Mouse (Mus musculus): Measurements from ENCODE around the gene Btbd11. TPM values are rescaled to one million over a fixed set of nuclear protein-coding genes. Genes with fewer than 3 reads are reported as not detected.

Btbd11 gene
- polyA plus RNA-seq, 1 experiment, result 7.8 TPM

DNA sequence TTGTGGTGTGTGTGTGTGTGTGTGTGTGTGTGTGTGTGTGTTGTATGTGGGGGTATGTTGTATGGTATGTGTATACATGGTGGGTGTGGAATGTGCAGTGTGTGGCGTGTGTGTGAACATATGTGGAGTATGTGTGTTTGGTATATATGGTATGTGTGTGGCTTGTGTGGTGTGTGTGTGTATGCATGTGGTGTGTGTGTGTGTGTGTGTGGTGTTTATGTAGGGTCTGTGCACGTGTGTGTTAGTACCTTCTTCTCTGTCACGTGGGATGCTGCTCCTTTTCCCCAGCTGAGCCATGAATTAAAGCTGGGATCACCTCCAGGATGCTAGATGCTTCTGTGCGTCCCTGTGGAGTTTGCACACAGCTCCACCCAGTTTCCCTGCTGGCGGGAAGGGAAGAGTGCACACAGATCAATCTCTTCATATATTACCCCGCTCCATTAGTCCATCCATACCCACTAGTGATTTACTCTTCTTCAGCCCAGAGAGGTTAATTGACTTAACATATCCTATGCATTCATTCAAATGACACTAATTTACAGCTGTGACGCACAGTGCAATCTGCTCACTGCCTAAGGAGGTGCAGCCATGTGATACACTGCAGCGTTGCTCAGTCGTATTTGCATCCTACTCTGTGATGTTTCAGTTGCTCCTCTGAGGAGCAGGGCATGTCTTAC lies 23.7 kb upstream of the Btbd11 start:
- H3K27me3 ChIP-seq (ENCODE audit: control insufficient read depth, insufficient read depth, low read length), result no peaks in the 10 kb centered on the region
- 81% methylated on average over 9 of the region's 9 CpGs for WGBS
- no peak overlapping the region for H3K4me3 ChIP-seq (ENCODE audit: extremely low read depth, insufficient read depth, insufficient read length)
- no peak overlapping the region for H3K27ac ChIP-seq (ENCODE audit: insufficient read depth, low read length)
- no peaks in the 10 kb centered on the region for H3K4me1 ChIP-seq (ENCODE audit: control insufficient read depth, insufficient read depth, insufficient read length)
- no peaks in the 10 kb centered on the region for H3K36me3 ChIP-seq (ENCODE audit: control insufficient read depth, insufficient read depth, low read length)
- DNase-seq (ENCODE audit: low read depth in 1 of 2, low spot score in 2 of 2), result no peak
- TF ChIP-seq CTCF (IDR thresholded peaks at IDR 0.05; ENCODE audit: extremely low read depth, insufficient read depth, insufficient read length, insufficient replicate concordance), result no peak
- TF ChIP-seq POLR2A (IDR thresholded peaks at IDR 0.05; ENCODE audit: low read depth, low read length), result no peak

DNA sequence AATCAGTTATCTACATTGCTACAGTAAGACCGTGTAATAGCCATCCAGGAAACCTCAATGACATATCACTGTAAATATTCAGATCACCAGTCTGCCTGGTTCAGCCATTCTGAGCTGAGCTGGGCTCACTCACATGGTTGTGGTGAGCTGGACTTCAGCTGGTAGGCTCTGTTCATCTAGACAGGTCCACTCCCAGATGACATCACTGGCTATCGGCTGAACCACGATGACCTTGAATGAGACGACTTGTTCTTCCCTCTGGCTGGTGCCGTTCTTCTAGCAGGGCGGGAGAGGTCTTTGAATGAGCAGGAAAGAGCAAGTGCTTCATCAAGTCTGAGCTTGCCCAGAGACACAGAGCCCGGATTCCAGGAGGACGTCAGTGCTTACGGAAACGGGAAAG lies 19.7 kb upstream of the Btbd11 start:
- DNase-seq (ENCODE audit: low read depth in 1 of 2, low spot score in 2 of 2), result no peak
- Histone ChIP-seq H3K4me1 (ENCODE audit: control insufficient read depth, insufficient read depth, insufficient read length) (no peaks in the 10 kb centered on the region), H3K27me3 (ENCODE audit: control insufficient read depth, insufficient read depth, low read length) (no peaks in the 10 kb centered on the region), H3K4me3 (ENCODE audit: extremely low read depth, insufficient read depth, insufficient read length) (no peak overlapping the region), H3K27ac (ENCODE audit: insufficient read depth, low read length) (no peak overlapping the region), H3K36me3 (ENCODE audit: control insufficient read depth, insufficient read depth, low read length) (no peaks in the 10 kb centered on the region)
- TF ChIP-seq POLR2A (IDR thresholded peaks at IDR 0.05; ENCODE audit: low read depth, low read length) (no peak), CTCF (IDR thresholded peaks at IDR 0.05; ENCODE audit: extremely low read depth, insufficient read depth, insufficient read length, insufficient replicate concordance) (no peak)
- 82% methylated on average over 10 of the region's 10 CpGs for WGBS

DNA sequence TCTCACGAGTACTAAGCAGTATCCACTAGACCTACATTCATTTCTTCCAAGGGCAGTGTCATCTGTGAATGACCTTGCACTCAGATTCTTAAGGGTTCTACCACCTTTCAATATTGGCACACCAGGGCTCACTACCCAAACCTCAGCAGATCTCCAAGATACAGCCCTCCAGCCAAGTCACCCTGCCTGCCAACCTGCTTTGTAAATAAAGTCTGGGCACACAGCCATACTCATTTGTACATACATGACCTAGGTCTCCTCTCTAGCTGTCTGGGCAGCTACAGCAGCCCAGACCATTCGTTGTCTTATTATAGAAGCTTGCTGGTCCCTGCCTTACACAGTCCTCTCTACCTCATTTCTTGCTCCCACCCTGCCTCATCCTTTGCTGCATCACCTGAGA lies 15.3 kb upstream of the Btbd11 start:
- H3K4me1 ChIP-seq (ENCODE audit: control insufficient read depth, insufficient read depth, insufficient read length), result no peaks in the 10 kb centered on the region
- no peak overlapping the region for H3K4me3 ChIP-seq (ENCODE audit: extremely low read depth, insufficient read depth, insufficient read length)
- WGBS, result 87% methylated on average over 2 of the region's 2 CpGs
- H3K27me3 ChIP-seq (ENCODE audit: control insufficient read depth, insufficient read depth, low read length), result no peaks in the 10 kb centered on the region
- TF ChIP-seq POLR2A (IDR thresholded peaks at IDR 0.05; ENCODE audit: low read depth, low read length) (no peak), CTCF (IDR thresholded peaks at IDR 0.05; ENCODE audit: extremely low read depth, insufficient read depth, insufficient read length, insufficient replicate concordance) (no peak)
- DNase-seq (ENCODE audit: low read depth in 1 of 2, low spot score in 2 of 2), result no peak
- no peaks in the 10 kb centered on the region for H3K36me3 ChIP-seq (ENCODE audit: control insufficient read depth, insufficient read depth, low read length)
- no peak overlapping the region for H3K27ac ChIP-seq (ENCODE audit: insufficient read depth, low read length)

DNA sequence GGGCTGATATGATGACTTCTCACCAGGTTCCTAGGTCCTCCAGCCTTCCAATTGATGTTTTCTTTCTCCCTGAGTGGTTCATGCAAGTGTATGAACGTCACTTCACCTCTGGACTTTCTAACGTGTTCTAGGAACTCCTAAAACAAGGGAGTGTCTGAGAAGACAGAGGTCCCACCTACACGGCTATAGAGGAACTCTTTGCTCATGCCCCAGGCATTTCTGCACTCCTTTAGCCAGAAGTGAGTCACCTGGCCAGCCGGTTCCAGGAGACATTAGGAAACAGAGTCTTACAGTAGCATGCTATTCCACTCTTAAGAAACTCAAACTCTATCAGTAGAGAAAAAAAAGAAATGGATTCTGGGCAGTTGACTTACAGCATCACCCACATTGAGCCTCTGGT lies 14.5 kb upstream of the Btbd11 start:
- WGBS, result 80% methylated on average over 4 of the region's 4 CpGs
- no peak overlapping the region for H3K27ac ChIP-seq (ENCODE audit: insufficient read depth, low read length)
- DNase-seq (ENCODE audit: low read depth in 1 of 2, low spot score in 2 of 2), result no peak
- no peaks in the 10 kb centered on the region for H3K36me3 ChIP-seq (ENCODE audit: control insufficient read depth, insufficient read depth, low read length)
- no peak for TF ChIP-seq CTCF (IDR thresholded peaks at IDR 0.05; ENCODE audit: extremely low read depth, insufficient read depth, insufficient read length, insufficient replicate concordance)
- no peak for TF ChIP-seq POLR2A (IDR thresholded peaks at IDR 0.05; ENCODE audit: low read depth, low read length)
- no peaks in the 10 kb centered on the region for H3K27me3 ChIP-seq (ENCODE audit: control insufficient read depth, insufficient read depth, low read length)
- no peaks in the 10 kb centered on the region for H3K4me1 ChIP-seq (ENCODE audit: control insufficient read depth, insufficient read depth, insufficient read length)
- H3K4me3 ChIP-seq (ENCODE audit: extremely low read depth, insufficient read depth, insufficient read length), result no peak overlapping the region

DNA sequence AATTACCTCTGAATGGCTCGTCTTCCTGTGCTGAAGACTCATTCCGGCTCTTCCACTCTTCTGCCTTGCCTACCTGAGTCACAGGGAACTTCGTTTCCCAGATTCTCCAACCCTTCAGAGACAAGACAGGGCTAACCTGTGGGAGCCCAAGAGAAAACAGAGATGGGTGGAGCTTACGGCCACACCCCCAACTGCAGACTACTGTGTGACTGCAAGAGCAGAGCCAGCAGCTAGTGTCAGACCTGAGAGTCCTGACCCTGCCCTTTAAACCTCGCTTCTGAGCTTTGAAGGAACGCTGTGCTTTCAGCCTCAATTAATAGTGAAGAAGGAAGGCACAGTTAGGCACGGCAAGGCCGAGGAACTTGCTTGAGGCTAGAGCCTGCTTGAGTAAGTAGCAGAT lies 7.6 kb upstream of the Btbd11 start:
- Histone ChIP-seq H3K36me3 (ENCODE audit: control insufficient read depth, insufficient read depth, low read length) (no peaks in the 10 kb centered on the region), H3K4me1 (ENCODE audit: control insufficient read depth, insufficient read depth, insufficient read length) (no peaks in the 10 kb centered on the region), H3K4me3 (ENCODE audit: extremely low read depth, insufficient read depth, insufficient read length) (no peak overlapping the region), H3K27ac (ENCODE audit: insufficient read depth, low read length) (no peak overlapping the region), H3K27me3 (ENCODE audit: control insufficient read depth, insufficient read depth, low read length) (no peaks in the 10 kb centered on the region)
- DNase-seq (ENCODE audit: low read depth in 1 of 2, low spot score in 2 of 2), result no peak
- 47% methylated on average over 8 of the region's 8 CpGs for WGBS
- TF ChIP-seq CTCF (IDR thresholded peaks at IDR 0.05; ENCODE audit: extremely low read depth, insufficient read depth, insufficient read length, insufficient replicate concordance), result no peak
- no peak for TF ChIP-seq POLR2A (IDR thresholded peaks at IDR 0.05; ENCODE audit: low read depth, low read length)

DNA sequence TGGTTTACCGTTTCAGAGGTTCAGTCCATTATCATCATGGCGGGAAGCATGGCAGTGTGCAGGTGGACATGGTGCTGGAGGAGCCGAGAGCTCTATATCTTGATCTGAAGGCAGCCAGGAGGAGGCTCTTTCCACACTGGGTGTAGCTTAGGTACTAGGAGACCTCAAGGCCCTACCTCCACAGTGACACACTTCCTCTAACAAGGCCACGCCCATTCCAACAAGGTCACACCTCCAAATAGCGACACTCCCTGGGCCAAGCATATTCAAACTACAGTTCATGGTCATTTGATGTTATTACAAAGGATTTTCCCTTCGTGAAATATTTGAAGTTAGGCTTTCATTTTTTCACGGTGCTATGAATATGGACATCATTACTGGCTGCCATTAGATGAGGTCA lies 3.6 kb upstream of the Btbd11 start:
- Histone ChIP-seq H3K4me3 (ENCODE audit: extremely low read depth, insufficient read depth, insufficient read length) (no peak overlapping the region), H3K4me1 (ENCODE audit: control insufficient read depth, insufficient read depth, insufficient read length) (no peaks in the 10 kb centered on the region; the same call in 1 of the 2 replicates), H3K27ac (ENCODE audit: insufficient read depth, low read length) (no peak overlapping the region), H3K27me3 (ENCODE audit: control insufficient read depth, insufficient read depth, low read length) (peaks cover 9% of the 10 kb centered on the region), H3K36me3 (ENCODE audit: control insufficient read depth, insufficient read depth, low read length) (no peaks in the 10 kb centered on the region)
- no peak for DNase-seq (ENCODE audit: low read depth in 1 of 2, low spot score in 2 of 2)
- no peak for TF ChIP-seq POLR2A (IDR thresholded peaks at IDR 0.05; ENCODE audit: low read depth, low read length)
- TF ChIP-seq CTCF (IDR thresholded peaks at IDR 0.05; ENCODE audit: extremely low read depth, insufficient read depth, insufficient read length, insufficient replicate concordance), result no peak
- 88% methylated on average over 7 of the region's 7 CpGs for WGBS

Data from spleen, adult 2 months (tissue).